Mouse (Mus musculus) bone marrow macrophage, adult 2 months (primary cell): ENCODE data around the gene Acap1.

ENCODE experiments used
- CTCF ChIP-seq: IDR thresholded peaks from 2 replicates; pipeline ENCODE4 v1.5.1; 2012; ENCODE audit warnings: low read depth, mild to moderate bottlenecking, low read length, moderate library complexity
- POLR2A ChIP-seq: IDR thresholded peaks from 2 replicates; pipeline ENCODE4 v1.6.1; 2012; ENCODE audit warnings: mild to moderate bottlenecking, low read depth, low read length, borderline replicate concordance

DNA sequence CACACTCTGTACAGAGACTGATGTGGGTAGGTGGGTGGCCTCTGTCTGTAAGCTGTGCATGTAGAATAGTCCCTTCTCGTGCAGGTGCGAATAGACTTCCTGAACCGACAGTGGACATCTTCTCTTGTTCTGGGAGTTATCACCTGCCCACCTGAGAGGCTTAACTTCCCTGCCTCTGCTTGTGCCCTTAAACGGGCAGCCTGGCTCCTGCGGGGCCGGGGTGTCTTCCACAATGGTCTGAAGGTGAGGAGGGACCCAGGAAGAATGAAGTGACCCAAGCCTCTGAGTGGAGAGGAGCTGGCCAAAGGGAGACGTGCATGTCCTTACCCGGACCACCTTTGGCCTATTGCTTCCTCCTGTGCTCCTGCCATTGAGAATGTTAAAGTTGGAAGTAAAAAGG lies 14.8 kb upstream of the Acap1 start:
- TF ChIP-seq CTCF: no peak
- no peak for TF ChIP-seq POLR2A
